Mouse (Mus musculus) CH12.LX (cell line): Measurements from ENCODE around the gene Palmd. TPM values are rescaled to one million over a fixed set of nuclear protein-coding genes. Genes with fewer than 3 reads are reported as not detected.

Experiments used
- DNase-seq: peaks from one replicate; pipeline ENCODE4 v3.0.0-alpha.2; 2013; ENCODE audit errors: extremely low read depth
- H3K27ac ChIP-seq: 2 replicates; pipeline ENCODE4 v1.5.1; 2012; ENCODE audit warnings: low read depth, mild to moderate bottlenecking, control low read depth, moderate library complexity; ENCODE audit not compliant: insufficient read depth
- H3K27me3 ChIP-seq: replicated peaks from 2 replicates; pipeline ENCODE3; 2012; ENCODE audit warnings: inconsistent platforms
- H3K36me3 ChIP-seq, 2 experiments: replicated peaks in 1 of 2; 2 replicates each; pipeline versions ENCODE3 to v1.6.1; 2012; ENCODE audit warnings: inconsistent platforms in 1 of 2, low read length in 1 of 2, mild to moderate bottlenecking in 1 of 2, mixed read lengths in 1 of 2, moderate library complexity in 1 of 2; ENCODE audit not compliant: control insufficient read depth in 1 of 2, insufficient read depth in 1 of 2
- H3K4me1 ChIP-seq, 2 experiments: 2 replicates each; pipeline ENCODE4 v1.6.1; 2012; ENCODE audit warnings: inconsistent platforms in 1 of 2, moderate library complexity in 1 of 2; ENCODE audit not compliant: insufficient read depth in 2 of 2, control insufficient read depth in 1 of 2
- H3K4me2 ChIP-seq: 2 replicates; pipeline ENCODE4 v1.6.1; 2012; ENCODE audit warnings: low read depth, mild to moderate bottlenecking, control low read depth; ENCODE audit not compliant: poor library complexity, insufficient read depth, severe bottlenecking
- H3K4me3 ChIP-seq, 3 experiments: fragments of 150-350 bp in 1 of 3; sonication (generic) in 1 of 3; replicated peaks in 1 of 3; 2 replicates each; pipeline versions ENCODE3 to v1.5.1; 2011 to 2012; ENCODE audit warnings: low read depth in 2 of 3, low read length in 2 of 3, mild to moderate bottlenecking in 2 of 3, moderate library complexity in 2 of 3, control low read depth in 1 of 3, improper control_type of control experiment in 1 of 3, inconsistent platforms in 1 of 3, mixed read lengths in 1 of 3; ENCODE audit not compliant: poor library complexity in 1 of 3
- H3K79me2 ChIP-seq: replicated peaks from 2 replicates; pipeline ENCODE4 v1.6.1; 2012; ENCODE audit warnings: mild to moderate bottlenecking, moderate library complexity; ENCODE audit not compliant: control insufficient read depth, poor library complexity, insufficient read depth, severe bottlenecking; ENCODE audit errors: extremely low read depth
- H3K9ac ChIP-seq: 2 replicates; pipeline ENCODE4 v1.6.1; 2012; ENCODE audit warnings: low read depth, mild to moderate bottlenecking, control low read depth, moderate library complexity; ENCODE audit not compliant: insufficient read depth
- H3K9me3 ChIP-seq: replicated peaks from 2 replicates; pipeline ENCODE3; 2012; ENCODE audit warnings: low read length, inconsistent platforms, mixed read lengths
- BHLHE40 ChIP-seq: IDR thresholded peaks from 2 replicates; pipeline ENCODE4 v1.6.1; 2011; ENCODE audit warnings: mild to moderate bottlenecking, low read depth, low read length, improper control_type of control experiment
- CTCF ChIP-seq, 2 experiments: IDR thresholded peaks in 1 of 2; conservative IDR thresholded peaks in 1 of 2; 2 replicates each; pipeline ENCODE4 v1.5.1; 2011 to 2012; ENCODE audit warnings: low read depth in 2 of 2, low read length in 2 of 2, improper control_type of control experiment in 1 of 2, inconsistent platforms in 1 of 2, mild to moderate bottlenecking in 1 of 2, moderate library complexity in 1 of 2
- E2F4 ChIP-seq: IDR thresholded peaks from 2 replicates; pipeline ENCODE4 v1.6.1; 2011; ENCODE audit warnings: low read depth, low read length, improper control_type of control experiment; ENCODE audit not compliant: insufficient replicate concordance
- ELF1 ChIP-seq: IDR thresholded peaks from 2 replicates; pipeline ENCODE4 v1.6.1; 2014; ENCODE audit warnings: low read depth, mild to moderate bottlenecking, inconsistent platforms, low read length, improper control_type of control experiment
- EP300 ChIP-seq: IDR thresholded peaks from 2 replicates; pipeline ENCODE4 v1.6.1; 2011; ENCODE audit warnings: low read length, improper control_type of control experiment
- GABPA ChIP-seq: IDR thresholded peaks from 2 replicates; pipeline ENCODE4 v1.6.1; 2012; ENCODE audit warnings: low read depth, low read length, improper control_type of control experiment, inconsistent platforms; ENCODE audit not compliant: insufficient replicate concordance
- JUN ChIP-seq: IDR thresholded peaks from 2 replicates; pipeline ENCODE4 v1.6.1; 2011; ENCODE audit warnings: low read depth, mild to moderate bottlenecking, low read length, improper control_type of control experiment, moderate library complexity; ENCODE audit not compliant: insufficient read depth
- MAFK ChIP-seq: IDR thresholded peaks from 2 replicates; pipeline ENCODE4 v1.6.1; 2011; ENCODE audit warnings: low read length, improper control_type of control experiment; ENCODE audit not compliant: insufficient replicate concordance
- MAX ChIP-seq: IDR thresholded peaks from 2 replicates; pipeline ENCODE4 v1.6.1; 2011; ENCODE audit warnings: low read length, improper control_type of control experiment
- MEF2A ChIP-seq: IDR thresholded peaks from 2 replicates; pipeline ENCODE4 v1.6.1; 2014; ENCODE audit warnings: low read depth, mild to moderate bottlenecking, inconsistent platforms, low read length, improper control_type of control experiment, borderline replicate concordance
- MXI1 ChIP-seq: IDR thresholded peaks from 2 replicates; pipeline ENCODE4 v1.6.1; 2011; ENCODE audit warnings: mild to moderate bottlenecking, low read depth, low read length, improper control_type of control experiment
- MYC ChIP-seq: IDR thresholded peaks from 2 replicates; pipeline ENCODE4 v1.6.1; 2011; ENCODE audit warnings: low read depth, mild to moderate bottlenecking, improper control_type of control experiment, low read length
- NRF1 ChIP-seq: IDR thresholded peaks from 2 replicates; pipeline ENCODE4 v1.6.1; 2014; ENCODE audit warnings: low read depth, mild to moderate bottlenecking, inconsistent platforms, low read length, improper control_type of control experiment, moderate library complexity
- RAD21 ChIP-seq: IDR thresholded peaks from 2 replicates; pipeline ENCODE4 v1.6.1; 2011; ENCODE audit warnings: low read depth, mild to moderate bottlenecking, low read length, improper control_type of control experiment, moderate library complexity
- RCOR1 ChIP-seq: conservative IDR thresholded peaks from 2 replicates; pipeline ENCODE4 v1.6.1; 2012; ENCODE audit warnings: low read depth, mild to moderate bottlenecking, inconsistent platforms, low read length, improper control_type of control experiment
- TBP ChIP-seq: conservative IDR thresholded peaks from 2 replicates; pipeline ENCODE4 v1.6.1; 2011; ENCODE audit warnings: low read depth, low read length, improper control_type of control experiment
- TCF12 ChIP-seq: IDR thresholded peaks from 2 replicates; pipeline ENCODE4 v1.6.1; 2014; ENCODE audit warnings: low read depth, mild to moderate bottlenecking, inconsistent platforms, low read length, improper control_type of control experiment
- ZMIZ1 ChIP-seq: IDR thresholded peaks from 2 replicates; pipeline ENCODE4 v1.6.1; 2012; ENCODE audit warnings: low read depth, mild to moderate bottlenecking, inconsistent platforms, low read length, improper control_type of control experiment
- ZNF384 ChIP-seq: IDR thresholded peaks from 2 replicates; pipeline ENCODE4 v1.6.1; 2012; ENCODE audit warnings: low read depth, low read length, improper control_type of control experiment, inconsistent platforms
- dilution Hi-C: fragments of 300-500 bp; cut with MboI; formaldehyde crosslinking; loops from 2 replicates; pipeline ENCODE4 v1.14.3; 2020; ENCODE audit warnings: low sequenced_read_pairs; ENCODE audit not compliant: extremely low pct_unique_long_range_greater_than_20kb, extremely low pct_ligation_motif_present
- in situ Hi-C: fragments of 300-500 bp; cut with MboI; formaldehyde crosslinking; loops from 3 replicates; pipeline ENCODE4 v1.14.3; 2019; ENCODE audit warnings: low sequenced_read_pairs, low pct_ligation_motif_present, low pct_unique_long_range_greater_than_20kb, mixed read lengths
- polyA plus RNA-seq: library from polyadenylated mRNA; unstranded; fragments of >175 nt; gene quantifications from 2 replicates; pipeline ENCODE4 v1.2.1, GENCODE M21; 2012; ENCODE audit warnings: low read depth; ENCODE audit not compliant: insufficient read length
- total RNA-seq, 2 experiments: library from RNA; depleted of rRNA; stranded (reverse); fragments of 300-350 nt in 1 of 2; fragments of >200 nt in 1 of 2; gene quantifications; 2 replicates each; pipeline ENCODE4 v1.2.3; 2012 to 2014

The Palmd gene
- total and polyA plus RNA-seq, 3 experiments, result not detected

- in situ Hi-C loops (no loop called here), dilution Hi-C loops (no loop called here)
- Histone ChIP-seq H3K36me3 (no peaks in the 10 kb centered on the region), H3K9ac (no peak overlapping the region), H3K4me2 (no peak overlapping the region), H3K27me3 (no peaks in the 10 kb centered on the region), H3K27ac (no peak overlapping the region), H3K4me1 (no peaks in the 10 kb centered on the region), H3K79me2 (no peaks in the 10 kb centered on the region), H3K9me3 (no peaks in the 10 kb centered on the region), H3K4me3 (no peak overlapping the region)
- TF ChIP-seq MXI1 (no peak), ZMIZ1 (no peak), TCF12 (no peak), NRF1 (no peak), RCOR1 (no peak), E2F4 (no peak), TBP (no peak), JUN (no peak)
- no peak for DNase-seq
Observed at GRCm38 (mm10) chr3:116961354-116962142, 7.2 kb downstream of the Palmd start.

GRCm38 (mm10) chr3:116960414-116960813 is 8.4 kb downstream of the Palmd start:
- no peak overlapping the region for H3K27ac ChIP-seq
- dilution Hi-C loops, result no loop called here

GRCm38 (mm10) chr3:116955061-116955460 is 13.7 kb downstream of the Palmd start:
- H3K27me3 ChIP-seq, result no peaks in the 10 kb centered on the region
- H3K9ac ChIP-seq, result no peak overlapping the region
- H3K4me3 ChIP-seq, result no peak overlapping the region
- no peaks in the 10 kb centered on the region for H3K36me3 ChIP-seq
- DNase-seq, result no peak
- in situ Hi-C loops, result no loop called here
- no peak for TF ChIP-seq MAFK
- TF ChIP-seq RAD21, result no peak
- TF ChIP-seq MYC, result no peak
- no peak for TF ChIP-seq MAX
- no peak for TF ChIP-seq MEF2A
- TF ChIP-seq ELF1, result no peak
- TF ChIP-seq BHLHE40, result no peak
- no peak for TF ChIP-seq CTCF (conservative IDR thresholded peaks at IDR 0.05 in 1 of 2, IDR thresholded peaks at IDR 0.05 in 1 of 2; ENCODE audit: low read depth in 2 of 2, low read length in 2 of 2)
- no peak for TF ChIP-seq RCOR1
- no peak for TF ChIP-seq ZNF384
- TF ChIP-seq GABPA, result no peak
- TF ChIP-seq, all 38 proteins: peak for 0
- Histone ChIP-seq H3K4me1 (no peaks in the 10 kb centered on the region), H3K4me2 (no peak overlapping the region), H3K79me2 (no peaks in the 10 kb centered on the region), H3K27ac (no peak overlapping the region), H3K9me3 (no peaks in the 10 kb centered on the region)
- dilution Hi-C loops, result no loop called here

More at GRCm38 (mm10) chr3:116960414-116960813, 8.4 kb downstream of the Palmd start:
- DNase-seq, result no peak
- Histone ChIP-seq H3K79me2 (no peaks in the 10 kb centered on the region), H3K27me3 (no peaks in the 10 kb centered on the region), H3K4me2 (no peak overlapping the region), H3K4me3 (no peak overlapping the region), H3K4me1 (no peaks in the 10 kb centered on the region), H3K36me3 (no peaks in the 10 kb centered on the region), H3K9ac (no peak overlapping the region), H3K9me3 (no peaks in the 10 kb centered on the region)
- in situ Hi-C loops, result no loop called here
- no peak for TF ChIP-seq MEF2A
- no peak for TF ChIP-seq GABPA
- no peak for TF ChIP-seq EP300
